Mouse (Mus musculus): ENCODE measurements at regions not wholly inside any gene's neighbourhood (a gene's known extent, or its start where the extent isn't known, plus 50 kb on each side); places are given as distances from the start of the nearest gene placed in this dataset.

- intact Hi-C loops (cut with DNase I) = no loop called here
Measured at GRCm38 (mm10) chr2:105454353-105454752, 55.2 kb upstream of the Rcn1 start.

GRCm38 (mm10) chr2:105454836-105455235 lies 55.7 kb upstream of the Rcn1 start:
- intact Hi-C loops (cut with DNase I) = no loop called here

GRCm38 (mm10) chr2:105458643-105459042 lies 59.5 kb upstream of the Rcn1 start:
- intact Hi-C loops (cut with DNase I) = no loop called here

GRCm38 (mm10) chr2:105459512-105459911 lies 60.4 kb upstream of the Rcn1 start:
- intact Hi-C loops (cut with DNase I) = no loop called here

- intact Hi-C loops (cut with DNase I) = loop anchor here (2.0 to 5.0 kb wide), 2 partner anchors 13 to 617 kb away; no protein-coding TSS in a partner anchor
Measured at GRCm38 (mm10) chr2:105465630-105466029, 66.5 kb upstream of the Rcn1 start.

GRCm38 (mm10) chr2:105468930-105469329 lies 69.8 kb upstream of the Rcn1 start:
- intact Hi-C loops (cut with DNase I) = loop anchor here (5.0 kb wide), 1 partner anchor 613 kb away; no protein-coding TSS in a partner anchor

GRCm38 (mm10) chr2:105476028-105476677 lies 77.0 kb upstream of the Rcn1 start:
- intact Hi-C loops (cut with DNase I) = no loop called here

- intact Hi-C loops (cut with DNase I) = no loop called here
Measured at GRCm38 (mm10) chr2:105481990-105482592, 83.0 kb upstream of the Rcn1 start.

GRCm38 (mm10) chr2:105484496-105484895 lies 85.4 kb upstream of the Rcn1 start:
- intact Hi-C loops (cut with DNase I) = no loop called here

GRCm38 (mm10) chr2:105485286-105485685 lies 86.2 kb upstream of the Rcn1 start:
- intact Hi-C loops (cut with DNase I) = no loop called here

GRCm38 (mm10) chr2:105495796-105496195 lies 96.7 kb upstream of the Rcn1 start:
- intact Hi-C loops (cut with DNase I) = no loop called here

- intact Hi-C loops (cut with DNase I) = no loop called here
Measured at GRCm38 (mm10) chr2:105504197-105504596, 105.1 kb upstream of the Rcn1 start.

GRCm38 (mm10) chr2:105505554-105505953 lies 106.4 kb upstream of the Rcn1 start:
- intact Hi-C loops (cut with DNase I) = no loop called here

- intact Hi-C loops (cut with DNase I) = no loop called here
Measured at GRCm38 (mm10) chr2:105507160-105507559, 108.0 kb upstream of the Rcn1 start.

- intact Hi-C loops (cut with DNase I) = no loop called here
Measured at GRCm38 (mm10) chr2:105510816-105511215, 111.7 kb upstream of the Rcn1 start.

GRCm38 (mm10) chr2:105511690-105512089 lies 112.6 kb upstream of the Rcn1 start:
- intact Hi-C loops (cut with DNase I) = no loop called here

- intact Hi-C loops (cut with DNase I) = no loop called here
Measured at GRCm38 (mm10) chr2:105514226-105514625, 115.1 kb upstream of the Rcn1 start.

GRCm38 (mm10) chr2:105514881-105515280 lies 115.8 kb upstream of the Rcn1 start:
- intact Hi-C loops (cut with DNase I) = no loop called here

GRCm38 (mm10) chr2:105515326-105515725 lies 116.2 kb upstream of the Rcn1 start:
- intact Hi-C loops (cut with DNase I) = no loop called here

GRCm38 (mm10) chr2:105516267-105517133 lies 117.4 kb upstream of the Rcn1 start:
- intact Hi-C loops (cut with DNase I) = no loop called here

GRCm38 (mm10) chr2:105521841-105522240 lies 122.7 kb upstream of the Rcn1 start:
- intact Hi-C loops (cut with DNase I) = loop anchor here (5.0 to 10.0 kb wide), 3 partner anchors 465 to 673 kb away; no protein-coding TSS in a partner anchor

- intact Hi-C loops (cut with DNase I) = loop anchor here (5.0 to 10.0 kb wide), 3 partner anchors 464 to 671 kb away; no protein-coding TSS in a partner anchor
Measured at GRCm38 (mm10) chr2:105523297-105523802, 124.2 kb upstream of the Rcn1 start.

Data from adrenal gland (tissue).